ENCODE assay signal across 17 mouse cellular contexts in genomic region chr15:11745629-11746372, GRCm38 (mm10).
DNase-seq lines count a peak whose midpoint lies in the region; ATAC-seq lines count a peak whose summit lies in the region.
"Had no signal": no experiment of that assay in that cellular context is flagged by ENCODE, and none has a peak within 500 bp of the region (broad histone marks: within the 10 kb centered on the region; RNA-seq: fewer than 3 reads in every experiment).

No protein-coding gene starts in this region.

- intact Hi-C loops in heart, postnatal 36 days (cut with DNase I), result no loop called here

- no peak overlapping the region for H3K4me2 ChIP-seq in heart, embryonic 14.5 days (ENCODE audit: low read length)
- no peak overlapping the region for H3K4me2 ChIP-seq in embryonic facial prominence, embryonic 15.5 days (replicated peaks)
- no peak overlapping the region for H3K4me2 ChIP-seq in intestine, embryonic 15.5 days (replicated peaks)
- H3K4me2 ChIP-seq: hindbrain, embryonic 15.5 days; limb, embryonic 13.5 days had no signal

- DNase-seq in heart, postnatal 36 days, result no peak
- peak; percentile 67 for DNase-seq in lung, postnatal 25 days (ENCODE audit: low spot score)
- DNase-seq in spleen, adult 18-20 months, result no peak
- no peak for DNase-seq in urinary bladder, adult 18-20 months (ENCODE audit: low spot score in 2 of 2)
- DNase-seq in adrenal gland, adult 8-10 months, result no peak
- DNase-seq: cerebellum, adult 9-11 months; gastrocnemius, postnatal 14 days; right cerebral cortex, postnatal 4 days had no signal

- WGBS in heart, embryonic 14.5 days, result 56% methylated on average over 9 of the region's 9 CpGs
- 61% methylated on average over 9 of the region's 9 CpGs for WGBS in embryonic facial prominence, embryonic 15.5 days
- 54% methylated on average over 9 of the region's 9 CpGs for WGBS in intestine, embryonic 15.5 days

- H3K27ac ChIP-seq in heart, embryonic 14.5 days (replicated peaks in 1 of 2; ENCODE audit: control insufficient read depth in 1 of 2, insufficient read depth in 1 of 2, low read depth in 2 of 2, low read length in 2 of 2), result peak overlapping the region; percentile 59 to 76
- peak overlapping the region; percentile 35; the same call in 1 of the 2 replicates for H3K27ac ChIP-seq in embryonic facial prominence, embryonic 15.5 days (replicated peaks)
- H3K27ac ChIP-seq in intestine, embryonic 15.5 days, result peak overlapping the region; percentile 79
- H3K27ac ChIP-seq: hindbrain, embryonic 15.5 days; kidney, postnatal 0 days; limb, embryonic 13.5 days had no signal

- H3K9ac ChIP-seq in heart, embryonic 14.5 days (ENCODE audit: low read length), result no peak overlapping the region
- H3K9ac ChIP-seq in embryonic facial prominence, embryonic 15.5 days, result no peak overlapping the region
- H3K9ac ChIP-seq in intestine, embryonic 15.5 days, result no peak overlapping the region
- H3K9ac ChIP-seq: hindbrain, embryonic 15.5 days; limb, embryonic 13.5 days had no signal

- H3K27me3 ChIP-seq in heart, embryonic 14.5 days (ENCODE audit: control insufficient read depth, insufficient read depth, low read length), result no peaks in the 10 kb centered on the region
- H3K27me3 ChIP-seq in embryonic facial prominence, embryonic 15.5 days, result no peaks in the 10 kb centered on the region
- H3K27me3 ChIP-seq in intestine, embryonic 15.5 days (replicated peaks), result no peaks in the 10 kb centered on the region
- H3K27me3 ChIP-seq: hindbrain, embryonic 15.5 days had no signal

- ATAC-seq in heart, embryonic 14.5 days (ENCODE audit: insufficient number of reproducible peaks, insufficient read depth, low FRiP score, low read depth), result no peak
- no peak for ATAC-seq in embryonic facial prominence, embryonic 15.5 days (ENCODE audit: insufficient number of reproducible peaks, low FRiP score, low TSS enrichment, low read depth)
- peak; percentile 29; the same call in 1 of the 2 replicates for ATAC-seq in intestine, embryonic 15.5 days
- ATAC-seq: CD4-positive, CD25-positive, alpha-beta regulatory T cell, adult 4 months; forebrain, embryonic 14.5 days had no signal

- no peak overlapping the region for H3K4me3 ChIP-seq in heart, embryonic 14.5 days (ENCODE audit: control insufficient read depth in 1 of 2, insufficient read depth in 1 of 2, low read depth in 1 of 2, low read length in 2 of 2)
- H3K4me3 ChIP-seq in embryonic facial prominence, embryonic 15.5 days (replicated peaks), result no peak overlapping the region
- no peak overlapping the region for H3K4me3 ChIP-seq in intestine, embryonic 15.5 days (replicated peaks)
- H3K4me3 ChIP-seq: hindbrain, embryonic 15.5 days; limb, embryonic 13.5 days; myocyte had no signal

- no peaks in the 10 kb centered on the region for H3K36me3 ChIP-seq in heart, embryonic 14.5 days (ENCODE audit: control insufficient read depth, insufficient read depth, low read length)
- no peaks in the 10 kb centered on the region for H3K36me3 ChIP-seq in embryonic facial prominence, embryonic 15.5 days
- no peaks in the 10 kb centered on the region for H3K36me3 ChIP-seq in intestine, embryonic 15.5 days
- H3K36me3 ChIP-seq: hindbrain, embryonic 15.5 days; limb, embryonic 13.5 days had no signal

- peaks cover 9 to 24% of the 10 kb centered on the region in 2 experiments for H3K4me1 ChIP-seq in heart, embryonic 14.5 days (ENCODE audit: control insufficient read depth in 2 of 2, insufficient read depth in 2 of 2, low read length in 2 of 2)
- peaks cover 14% of the 10 kb centered on the region for H3K4me1 ChIP-seq in embryonic facial prominence, embryonic 15.5 days
- peaks cover 9% of the 10 kb centered on the region; the same call in 1 of the 2 replicates for H3K4me1 ChIP-seq in intestine, embryonic 15.5 days (replicated peaks)

- no peaks in the 10 kb centered on the region for H3K9me3 ChIP-seq in heart, embryonic 14.5 days (ENCODE audit: control insufficient read depth, low read length)
- H3K9me3 ChIP-seq in embryonic facial prominence, embryonic 15.5 days (replicated peaks), result no peaks in the 10 kb centered on the region
- no peaks in the 10 kb centered on the region for H3K9me3 ChIP-seq in intestine, embryonic 15.5 days
- H3K9me3 ChIP-seq: hindbrain, embryonic 15.5 days; limb, embryonic 13.5 days had no signal
